Mouse (Mus musculus): ENCODE measurements at regions not wholly inside any gene's neighbourhood (a gene's known extent, or its start where the extent isn't known, plus 50 kb on each side); places are given as distances from the start of the nearest gene placed in this dataset.

DNA sequence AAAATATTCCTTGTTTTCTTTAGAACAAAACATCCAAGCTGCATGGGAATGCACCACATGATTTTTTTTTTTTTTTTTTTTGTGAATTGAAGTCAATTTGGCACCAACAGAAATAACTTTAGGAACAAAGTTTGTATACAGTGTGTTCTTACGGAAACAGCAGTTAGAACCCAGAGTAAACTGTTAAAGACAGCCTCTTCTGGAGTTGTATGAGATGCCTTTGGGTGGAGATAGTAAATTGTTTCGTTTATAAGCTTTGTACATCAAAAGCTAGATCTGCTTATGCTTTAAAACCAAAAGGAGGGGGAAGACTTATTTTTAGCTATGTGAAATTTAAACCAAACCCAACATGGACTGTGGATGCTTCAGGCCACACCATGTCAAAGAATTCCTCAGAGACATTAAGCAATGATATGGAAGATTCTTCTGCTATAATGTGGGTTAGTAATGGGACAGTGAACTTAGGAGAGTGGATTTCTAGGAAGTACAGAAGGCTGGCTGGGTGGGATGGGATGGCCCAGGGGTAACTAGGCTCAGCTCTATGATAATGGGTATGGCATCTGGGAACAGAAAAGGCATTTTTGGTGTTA lies 265.6 kb downstream of the Pten start:
- Histone ChIP-seq H3K4me2 (ENCODE audit: low read depth, severe bottlenecking) (no peak overlapping the region), H3K9ac (ENCODE audit: low read length) (no peak overlapping the region), H3K36me3 (ENCODE audit: control insufficient read depth, insufficient read depth, low read length) (no peaks in the 10 kb centered on the region), H3K4me1 (ENCODE audit: control insufficient read depth, insufficient read depth, low read length) (0 out of 2 replicates have a peak, but pooled peaks cover 3% of the 10 kb centered on the region), H3K27me3 (ENCODE audit: control insufficient read depth, insufficient read depth, low read length) (no peaks in the 10 kb centered on the region), H3K9me3 (ENCODE audit: control insufficient read depth, low read length) (no peaks in the 10 kb centered on the region), H3K4me3 (ENCODE audit: low read depth, low read length) (no peak overlapping the region), H3K27ac (replicated peaks; ENCODE audit: low read depth, low read length) (no peak overlapping the region)
- ATAC-seq (ENCODE audit: insufficient number of reproducible peaks, low FRiP score, low TSS enrichment, low read depth) (no peak), DNase-seq (ENCODE audit: low spot score) (no peak)
- 77% methylated on average over 2 of the region's 2 CpGs for WGBS

- no peak overlapping the region for H3K27ac ChIP-seq (replicated peaks; ENCODE audit: low read depth, low read length)
- ATAC-seq (ENCODE audit: insufficient number of reproducible peaks, low FRiP score, low TSS enrichment, low read depth), result no peak
These were observed 272.6 kb downstream of the Pten start for GRCm38 (mm10) chr19:33029688-33030444.

GRCm38 (mm10) chr19:33040512-33040911 lies 283.2 kb downstream of the Pten start:
- Histone ChIP-seq H3K9me3 (ENCODE audit: control insufficient read depth, low read length) (no peaks in the 10 kb centered on the region), H3K4me2 (ENCODE audit: low read depth, severe bottlenecking) (no peak overlapping the region), H3K27me3 (ENCODE audit: control insufficient read depth, insufficient read depth, low read length) (no peaks in the 10 kb centered on the region), H3K4me3 (ENCODE audit: low read depth, low read length) (no peak overlapping the region), H3K27ac (replicated peaks; ENCODE audit: low read depth, low read length) (no peak overlapping the region), H3K36me3 (ENCODE audit: control insufficient read depth, insufficient read depth, low read length) (no peaks in the 10 kb centered on the region), H3K4me1 (ENCODE audit: control insufficient read depth, insufficient read depth, low read length) (peaks cover 4% of the 10 kb centered on the region; the same call in 1 of the 2 replicates), H3K9ac (ENCODE audit: low read length) (no peak overlapping the region)
- WGBS, result 75% methylated on average over 5 of the region's 5 CpGs
- no peak for DNase-seq (ENCODE audit: low spot score)
- no peak for ATAC-seq (ENCODE audit: insufficient number of reproducible peaks, low FRiP score, low TSS enrichment, low read depth)

More at GRCm38 (mm10) chr19:33029688-33030444, 272.6 kb downstream of the Pten start:
- DNase-seq (ENCODE audit: low spot score), result no peak
- Histone ChIP-seq H3K9me3 (ENCODE audit: control insufficient read depth, low read length) (no peaks in the 10 kb centered on the region), H3K4me3 (ENCODE audit: low read depth, low read length) (no peak overlapping the region), H3K36me3 (ENCODE audit: control insufficient read depth, insufficient read depth, low read length) (no peaks in the 10 kb centered on the region), H3K9ac (ENCODE audit: low read length) (no peak overlapping the region), H3K4me2 (ENCODE audit: low read depth, severe bottlenecking) (no peak overlapping the region), H3K27me3 (ENCODE audit: control insufficient read depth, insufficient read depth, low read length) (no peaks in the 10 kb centered on the region), H3K4me1 (ENCODE audit: control insufficient read depth, insufficient read depth, low read length) (0 out of 2 replicates have a peak, but pooled peaks cover 7% of the 10 kb centered on the region)
- 68% methylated on average over 5 of the region's 5 CpGs for WGBS

DNA sequence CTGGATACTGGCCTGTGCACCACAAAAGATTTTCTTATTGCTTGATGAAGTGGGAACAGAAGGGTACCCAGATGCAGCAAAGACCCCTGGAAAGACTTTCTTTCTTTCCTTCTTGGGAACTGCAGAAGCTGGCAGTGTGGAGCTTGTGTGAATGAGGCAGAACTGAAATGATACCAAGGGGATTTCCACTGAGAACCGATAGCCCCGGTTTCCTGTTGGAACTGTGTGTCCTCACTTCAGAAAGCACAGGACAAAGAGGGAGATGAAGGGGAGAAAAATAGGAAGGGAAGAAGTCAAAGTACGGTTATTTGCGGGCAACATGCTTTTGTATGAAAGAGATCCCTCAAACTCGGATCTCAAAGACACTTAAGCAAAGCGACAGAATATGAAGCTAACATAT lies 283.7 kb downstream of the Pten start:
- Histone ChIP-seq H3K27me3 (ENCODE audit: control insufficient read depth, insufficient read depth, low read length) (no peaks in the 10 kb centered on the region), H3K4me1 (ENCODE audit: control insufficient read depth, insufficient read depth, low read length) (no peaks in the 10 kb centered on the region), H3K4me2 (ENCODE audit: low read depth, severe bottlenecking) (no peak overlapping the region), H3K36me3 (ENCODE audit: control insufficient read depth, insufficient read depth, low read length) (no peaks in the 10 kb centered on the region), H3K9ac (ENCODE audit: low read length) (no peak overlapping the region), H3K4me3 (ENCODE audit: low read depth, low read length) (no peak overlapping the region), H3K27ac (replicated peaks; ENCODE audit: low read depth, low read length) (no peak overlapping the region), H3K9me3 (ENCODE audit: control insufficient read depth, low read length) (no peaks in the 10 kb centered on the region)
- no peak for DNase-seq (ENCODE audit: low spot score)
- no peak for ATAC-seq (ENCODE audit: insufficient number of reproducible peaks, low FRiP score, low TSS enrichment, low read depth)
- 88% methylated on average over 6 of the region's 6 CpGs for WGBS

DNA sequence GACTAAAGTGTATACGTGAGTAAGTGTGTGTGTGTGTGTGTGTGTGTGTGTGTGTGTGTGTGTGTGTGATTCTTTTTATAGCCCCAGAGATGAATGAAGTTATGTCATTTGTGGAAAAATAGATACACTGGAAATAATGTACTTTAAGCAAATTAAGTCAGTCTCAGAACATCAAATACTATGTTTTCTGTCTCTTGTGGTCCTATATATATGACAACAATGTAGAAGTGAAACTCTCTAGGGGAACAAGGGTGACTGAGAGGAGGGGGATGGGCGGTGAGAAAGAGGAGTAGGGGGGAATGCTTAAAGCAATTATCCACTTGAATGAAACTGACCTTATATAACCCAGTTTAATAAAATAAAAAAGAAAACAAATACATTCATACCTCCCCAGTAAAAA lies 285.5 kb downstream of the Pten start:
- no peak overlapping the region for H3K9ac ChIP-seq (ENCODE audit: low read length)

GRCm38 (mm10) chr19:33043696-33044095 lies 286.4 kb downstream of the Pten start:
- WGBS, result 77% methylated on average over 3 of the region's 3 CpGs
- Histone ChIP-seq H3K4me2 (ENCODE audit: low read depth, severe bottlenecking) (no peak overlapping the region), H3K4me1 (ENCODE audit: control insufficient read depth, insufficient read depth, low read length) (no peaks in the 10 kb centered on the region), H3K4me3 (ENCODE audit: low read depth, low read length) (no peak overlapping the region), H3K27ac (replicated peaks; ENCODE audit: low read depth, low read length) (no peak overlapping the region), H3K9me3 (ENCODE audit: control insufficient read depth, low read length) (no peaks in the 10 kb centered on the region), H3K9ac (ENCODE audit: low read length) (no peak overlapping the region), H3K36me3 (ENCODE audit: control insufficient read depth, insufficient read depth, low read length) (no peaks in the 10 kb centered on the region), H3K27me3 (ENCODE audit: control insufficient read depth, insufficient read depth, low read length) (no peaks in the 10 kb centered on the region)
- ATAC-seq (ENCODE audit: insufficient number of reproducible peaks, low FRiP score, low TSS enrichment, low read depth) (no peak), DNase-seq (ENCODE audit: low spot score) (no peak)

More for the DNA sequence above, 285.5 kb downstream of the Pten start:
- DNase-seq (ENCODE audit: low spot score) (no peak), ATAC-seq (ENCODE audit: insufficient number of reproducible peaks, low FRiP score, low TSS enrichment, low read depth) (no peak)
- Histone ChIP-seq H3K36me3 (ENCODE audit: control insufficient read depth, insufficient read depth, low read length) (no peaks in the 10 kb centered on the region), H3K9me3 (ENCODE audit: control insufficient read depth, low read length) (no peaks in the 10 kb centered on the region), H3K27me3 (ENCODE audit: control insufficient read depth, insufficient read depth, low read length) (no peaks in the 10 kb centered on the region), H3K27ac (replicated peaks; ENCODE audit: low read depth, low read length) (no peak overlapping the region), H3K4me1 (ENCODE audit: control insufficient read depth, insufficient read depth, low read length) (no peaks in the 10 kb centered on the region), H3K4me2 (ENCODE audit: low read depth, severe bottlenecking) (no peak overlapping the region), H3K4me3 (ENCODE audit: low read depth, low read length) (no peak overlapping the region)
- WGBS, result 94% methylated on average over 2 of the region's 2 CpGs

DNA sequence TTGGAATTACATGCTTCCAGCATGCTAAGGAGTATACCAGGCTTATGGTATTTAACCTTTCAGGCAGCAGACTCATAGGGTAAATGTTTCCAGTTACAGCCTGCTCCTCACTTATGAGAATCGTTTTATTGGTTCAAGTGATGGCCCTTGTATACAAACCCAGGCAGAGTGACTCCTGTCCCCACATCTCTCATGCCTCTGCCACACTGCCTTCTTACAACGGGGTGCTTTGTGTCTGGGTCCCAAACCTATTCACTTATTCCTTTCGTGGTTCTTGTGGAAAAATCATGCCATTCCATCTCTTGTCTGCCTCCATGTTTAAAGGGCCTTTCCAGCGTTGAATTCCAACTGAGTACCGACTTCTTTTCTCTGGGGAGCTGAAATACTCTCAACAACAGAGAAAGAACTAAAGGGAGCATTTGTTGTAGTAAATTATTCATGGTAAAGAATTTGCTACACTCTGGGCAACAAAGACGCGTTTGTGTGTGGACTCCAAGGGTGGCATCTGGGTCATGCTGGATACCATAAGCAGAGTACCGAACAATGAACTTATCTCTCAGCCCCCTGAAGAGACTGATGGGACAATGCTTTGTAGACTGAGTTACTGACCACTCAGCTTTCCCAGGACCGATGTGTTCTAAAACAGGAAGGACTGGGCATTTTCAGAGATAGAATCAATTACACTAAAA lies 291.6 kb downstream of the Pten start:
- ATAC-seq (ENCODE audit: insufficient number of reproducible peaks, low FRiP score, low TSS enrichment, low read depth), result no peak
- no peaks in the 10 kb centered on the region for H3K9me3 ChIP-seq (ENCODE audit: control insufficient read depth, low read length)
- H3K36me3 ChIP-seq (ENCODE audit: control insufficient read depth, insufficient read depth, low read length), result no peaks in the 10 kb centered on the region
- no peaks in the 10 kb centered on the region for H3K4me1 ChIP-seq (ENCODE audit: control insufficient read depth, insufficient read depth, low read length)
- WGBS, result 86% methylated on average over 9 of the region's 9 CpGs
- no peak overlapping the region for H3K9ac ChIP-seq (ENCODE audit: low read length)
- DNase-seq (ENCODE audit: low spot score), result no peak
- no peak overlapping the region for H3K4me2 ChIP-seq (ENCODE audit: low read depth, severe bottlenecking)
- no peaks in the 10 kb centered on the region for H3K27me3 ChIP-seq (ENCODE audit: control insufficient read depth, insufficient read depth, low read length)
- H3K27ac ChIP-seq (replicated peaks; ENCODE audit: low read depth, low read length), result no peak overlapping the region
- H3K4me3 ChIP-seq (ENCODE audit: low read depth, low read length), result no peak overlapping the region

DNA sequence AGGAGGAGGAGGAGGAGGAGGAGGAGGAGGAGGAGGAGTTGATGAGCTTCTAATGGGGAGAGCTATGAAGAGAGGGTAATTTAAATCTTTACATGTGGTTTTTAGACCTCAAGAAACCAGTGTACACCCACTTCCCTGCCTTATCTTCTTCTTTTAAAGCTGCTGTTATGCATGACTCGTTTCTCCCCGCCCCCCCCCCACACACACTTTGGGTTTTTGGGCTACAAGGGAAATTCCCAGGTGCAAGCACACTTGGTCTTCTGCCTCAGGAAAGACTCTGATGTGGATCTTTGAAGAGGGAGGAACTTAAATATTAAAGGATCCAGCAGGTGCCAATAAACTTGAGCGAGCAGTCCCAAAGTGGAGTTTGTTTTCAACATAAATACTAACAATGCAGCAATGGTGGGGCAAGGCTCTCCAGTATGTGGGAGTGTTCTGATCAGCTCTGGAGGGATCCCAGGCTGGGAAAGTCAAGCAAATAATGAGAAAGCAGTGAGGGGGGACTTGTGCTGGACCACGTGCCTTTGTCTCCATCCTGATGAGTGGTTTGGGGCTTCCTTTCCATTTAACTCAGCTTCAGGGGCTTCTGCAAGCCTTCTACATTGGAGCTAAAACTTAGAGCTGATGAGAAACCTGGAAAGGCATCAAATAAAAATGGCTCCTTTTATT lies 296.0 kb downstream of the Pten start:
- DNase-seq (ENCODE audit: low spot score), result no peak
- Histone ChIP-seq H3K4me2 (ENCODE audit: low read depth, severe bottlenecking) (no peak overlapping the region), H3K4me3 (ENCODE audit: low read depth, low read length) (no peak overlapping the region), H3K9me3 (ENCODE audit: control insufficient read depth, low read length) (no peaks in the 10 kb centered on the region), H3K9ac (ENCODE audit: low read length) (no peak overlapping the region), H3K36me3 (ENCODE audit: control insufficient read depth, insufficient read depth, low read length) (no peaks in the 10 kb centered on the region), H3K27me3 (ENCODE audit: control insufficient read depth, insufficient read depth, low read length) (no peaks in the 10 kb centered on the region), H3K4me1 (ENCODE audit: control insufficient read depth, insufficient read depth, low read length) (no peaks in the 10 kb centered on the region), H3K27ac (replicated peaks; ENCODE audit: low read depth, low read length) (no peak overlapping the region)
- WGBS, result 82% methylated on average over 4 of the region's 4 CpGs
- no peak for ATAC-seq (ENCODE audit: insufficient number of reproducible peaks, low FRiP score, low TSS enrichment, low read depth)
